Mouse (Mus musculus) liver, postnatal 0 days (tissue): ENCODE measurements at regions not wholly inside any gene's neighbourhood (a gene's known extent, or its start where the extent isn't known, plus 50 kb on each side); places are given as distances from the start of the nearest gene placed in this dataset.

ENCODE experiments used
- ATAC-seq: fragments of 200-750 bp; cut with Nextera tagmentation; 2 replicates; pipeline ENCODE4 v1.8.0; 2017; ENCODE audit warnings: mild to moderate bottlenecking, moderate library complexity
- DNase-seq: peaks from one replicate; pipeline ENCODE4 v3.0.0-alpha.2; 2016
- H3K27ac ChIP-seq: fragments of 300-500 bp; sonication (generic); 2 replicates; pipeline ENCODE4 v1.5.1; 2014; ENCODE audit warnings: antibody characterized with exemption, moderate library complexity, mild to moderate bottlenecking, low read depth
- H3K27me3 ChIP-seq: fragments of 300-500 bp; sonication (generic); 2 replicates; pipeline ENCODE4 v1.6.1; 2014; ENCODE audit warnings: low read length, control low read depth, mixed read lengths; ENCODE audit not compliant: insufficient read depth
- H3K36me3 ChIP-seq: fragments of 300-500 bp; sonication (generic); replicated peaks from 2 replicates; pipeline ENCODE4 v1.6.1; 2014; ENCODE audit warnings: mild to moderate bottlenecking, control low read depth, low read length, moderate library complexity, mixed read lengths; ENCODE audit not compliant: insufficient read depth
- H3K4me1 ChIP-seq: fragments of 300-500 bp; sonication (generic); 2 replicates; pipeline ENCODE4 v1.6.1; 2014; ENCODE audit warnings: antibody characterized with exemption, mild to moderate bottlenecking, control low read depth; ENCODE audit not compliant: insufficient read depth
- H3K4me2 ChIP-seq: fragments of 300-500 bp; sonication (generic); 2 replicates; pipeline ENCODE4 v1.6.1; 2014; ENCODE audit warnings: low read depth, mild to moderate bottlenecking, low read length, moderate library complexity, mixed read lengths
- H3K4me3 ChIP-seq: fragments of 300-500 bp; sonication (generic); 2 replicates; pipeline ENCODE4 v1.5.1; 2014; ENCODE audit warnings: low read depth, low read length
- H3K9ac ChIP-seq: fragments of 300-500 bp; sonication (generic); replicated peaks from 2 replicates; pipeline ENCODE4 v1.6.1; 2014; ENCODE audit warnings: mild to moderate bottlenecking, moderate library complexity
- H3K9me3 ChIP-seq: fragments of 300-500 bp; sonication (generic); 2 replicates; pipeline ENCODE4 v1.6.1; 2016; ENCODE audit warnings: mild to moderate bottlenecking, control low read depth, low read length, mixed read lengths
- CTCF ChIP-seq: sonication (generic); IDR thresholded peaks from 2 replicates; pipeline ENCODE4 v1.5.1; 2016; ENCODE audit warnings: antibody characterized with exemption, low read depth
- EP300 ChIP-seq: IDR thresholded peaks from 2 replicates; pipeline ENCODE4 v1.6.1; 2016; ENCODE audit warnings: antibody characterized with exemption, low read depth, mild to moderate bottlenecking
- WGBS: fragments of 180-500 bp; shearing (Covaris S2); extraction: QIAGEN DNeasy Blood & Tissue Kit; methylation state at CpG from one replicate; pipeline ENCODE4 v1.1.7; 2014; ENCODE audit not compliant: insufficient replicate concordance; 5-methylcytosine and 5-hydroxymethylcytosine counted together

- no peak for ATAC-seq
- WGBS, result 61% methylated on average over 9 of the region's 9 CpGs
Measured at GRCm38 (mm10) chr1:36012081-36012765, 56.0 kb upstream of the Hs6st1 start.

GRCm38 (mm10) chr1:36013823-36014341 lies 54.3 kb upstream of the Hs6st1 start:
- DNase-seq (no peak), ATAC-seq (no peak)
- Histone ChIP-seq H3K27me3 (no peaks in the 10 kb centered on the region), H3K4me3 (no peak overlapping the region), H3K36me3 (no peaks in the 10 kb centered on the region), H3K4me1 (no peaks in the 10 kb centered on the region), H3K9me3 (no peaks in the 10 kb centered on the region), H3K4me2 (no peak overlapping the region), H3K9ac (no peak overlapping the region), H3K27ac (no peak overlapping the region)
- 63% methylated on average over 11 of the region's 11 CpGs for WGBS
- no peak for TF ChIP-seq EP300
- TF ChIP-seq CTCF, result no peak

More at GRCm38 (mm10) chr1:36012081-36012765, 56.0 kb upstream of the Hs6st1 start:
- Histone ChIP-seq H3K36me3 (no peaks in the 10 kb centered on the region), H3K4me1 (no peaks in the 10 kb centered on the region), H3K27ac (no peak overlapping the region), H3K4me2 (no peak overlapping the region), H3K9me3 (no peaks in the 10 kb centered on the region), H3K27me3 (no peaks in the 10 kb centered on the region), H3K9ac (no peak overlapping the region), H3K4me3 (no peak overlapping the region)
- TF ChIP-seq EP300, result no peak
- no peak for TF ChIP-seq CTCF
- no peak for DNase-seq

- 61% methylated on average over 7 of the region's 7 CpGs for WGBS
- Histone ChIP-seq H3K4me3 (no peak overlapping the region), H3K9ac (no peak overlapping the region), H3K27me3 (no peaks in the 10 kb centered on the region), H3K4me1 (no peaks in the 10 kb centered on the region), H3K27ac (no peak overlapping the region), H3K9me3 (no peaks in the 10 kb centered on the region), H3K36me3 (no peaks in the 10 kb centered on the region), H3K4me2 (no peak overlapping the region)
- TF ChIP-seq EP300, result no peak
- no peak for TF ChIP-seq CTCF
- no peak for DNase-seq
- ATAC-seq, result no peak
Measured at GRCm38 (mm10) chr1:36014372-36014771, 53.8 kb upstream of the Hs6st1 start.

GRCm38 (mm10) chr1:36015210-36015609 lies 53.0 kb upstream of the Hs6st1 start:
- TF ChIP-seq EP300 (no peak), CTCF (no peak)
- Histone ChIP-seq H3K27me3 (no peaks in the 10 kb centered on the region), H3K4me3 (no peak overlapping the region), H3K9me3 (no peaks in the 10 kb centered on the region), H3K4me1 (no peaks in the 10 kb centered on the region), H3K9ac (no peak overlapping the region), H3K36me3 (no peaks in the 10 kb centered on the region), H3K4me2 (no peak overlapping the region), H3K27ac (no peak overlapping the region)
- ATAC-seq (no peak), DNase-seq (no peak)
- WGBS, result 74% methylated on average over 5 of the region's 5 CpGs

- no peak overlapping the region for H3K9ac ChIP-seq
- no peak overlapping the region for H3K27ac ChIP-seq
- no peaks in the 10 kb centered on the region for H3K27me3 ChIP-seq
- no peaks in the 10 kb centered on the region for H3K36me3 ChIP-seq
- no peak overlapping the region for H3K4me2 ChIP-seq
- ATAC-seq, result no peak
- DNase-seq, result no peak
- H3K4me1 ChIP-seq, result no peaks in the 10 kb centered on the region
- no peak overlapping the region for H3K4me3 ChIP-seq
- TF ChIP-seq CTCF (no peak), EP300 (no peak)
- 62% methylated on average over 4 of the region's 4 CpGs for WGBS
- H3K9me3 ChIP-seq, result no peaks in the 10 kb centered on the region
Measured at GRCm38 (mm10) chr1:36016566-36016965, 51.6 kb upstream of the Hs6st1 start.

- no peak for ATAC-seq
Measured at GRCm38 (mm10) chr1:36017061-36017461, 51.1 kb upstream of the Hs6st1 start.

More at GRCm38 (mm10) chr1:36017061-36017461, 51.1 kb upstream of the Hs6st1 start:
- no peak overlapping the region for H3K4me2 ChIP-seq
- H3K36me3 ChIP-seq, result no peaks in the 10 kb centered on the region
- no peaks in the 10 kb centered on the region for H3K9me3 ChIP-seq
- no peak overlapping the region for H3K9ac ChIP-seq
- H3K4me1 ChIP-seq, result no peaks in the 10 kb centered on the region
- 43% methylated on average over 7 of the region's 7 CpGs for WGBS
- no peaks in the 10 kb centered on the region for H3K27me3 ChIP-seq
- TF ChIP-seq CTCF (no peak), EP300 (no peak)
- no peak overlapping the region for H3K27ac ChIP-seq
- DNase-seq, result no peak
- H3K4me3 ChIP-seq, result no peak overlapping the region
